Mouse (Mus musculus) kidney, embryonic 16.5 days (tissue): ENCODE measurements around the gene Katnal1. TPM values are rescaled to one million over a fixed set of nuclear protein-coding genes. Genes with fewer than 3 reads are reported as not detected.

Source experiments
- ATAC-seq: fragments of 200-750 bp; cut with Nextera tagmentation; 2 replicates; pipeline ENCODE4 v1.8.0; 2017; ENCODE audit warnings: moderate TSS enrichment; ENCODE audit not compliant: low FRiP score, low TSS enrichment
- H3K27ac ChIP-seq: fragments of 300-500 bp; sonication (generic); 2 replicates; pipeline ENCODE4 v1.5.1; 2014; ENCODE audit warnings: low read length
- H3K27me3 ChIP-seq: fragments of 300-500 bp; sonication (generic); 2 replicates; pipeline ENCODE4 v1.6.1; 2014; ENCODE audit warnings: low read length, control low read depth, mixed read lengths; ENCODE audit not compliant: insufficient read depth
- H3K36me3 ChIP-seq: fragments of 300-500 bp; sonication (generic); 2 replicates; pipeline ENCODE4 v1.6.1; 2014; ENCODE audit warnings: low read length, control low read depth, mixed read lengths; ENCODE audit not compliant: insufficient read depth
- H3K4me1 ChIP-seq: fragments of 300-500 bp; sonication (generic); 2 replicates; pipeline ENCODE4 v1.6.1; 2014; ENCODE audit warnings: low read length, control low read depth, mixed read lengths; ENCODE audit not compliant: insufficient read depth
- H3K4me2 ChIP-seq: fragments of 300-500 bp; sonication (generic); replicated peaks from 2 replicates; pipeline ENCODE4 v1.6.1; 2014; ENCODE audit warnings: low read depth, low read length
- H3K4me3 ChIP-seq: fragments of 300-500 bp; sonication (generic); 2 replicates; pipeline ENCODE4 v1.5.1; 2014; ENCODE audit warnings: mild to moderate bottlenecking, low read length
- H3K9ac ChIP-seq: fragments of 300-500 bp; sonication (generic); replicated peaks from 2 replicates; pipeline ENCODE4 v1.6.1; 2014; ENCODE audit warnings: low read length
- H3K9me3 ChIP-seq: fragments of 300-500 bp; sonication (generic); 2 replicates; pipeline ENCODE4 v1.6.1; 2016; ENCODE audit warnings: low read length, control low read depth
- WGBS: fragments of 180-500 bp; shearing (Covaris S2); extraction: QIAGEN DNeasy Blood & Tissue Kit; methylation state at CpG from one replicate; pipeline ENCODE4 v1.1.7; 2014; 5-methylcytosine and 5-hydroxymethylcytosine counted together
- polyA plus RNA-seq: library from polyadenylated mRNA; unstranded; fragments of >200 nt; fragmentation: Nextera tagmentation; extraction: Ambion mirVana; gene quantifications from 2 replicates; pipeline ENCODE4 v1.2.1, GENCODE M21; 2015

Katnal1 gene
- polyA plus RNA-seq, 1 experiment from 2014 or later = 10.0 TPM

- whole genome bisulfite sequencing = 65% methylated on average over 8 of the region's 8 CpGs
- H3K4me2 ChIP-seq = no peak overlapping the region
- H3K9ac ChIP-seq = no peak overlapping the region
Observed at GRCm38 (mm10) chr5:148855047-148855446, 74.1 kb downstream of the Katnal1 start.

GRCm38 (mm10) chr5:148854166-148854565 is 75.0 kb downstream of the Katnal1 start:
- no peak for ATAC-seq
- no peaks in the 10 kb centered on the region for H3K27me3 ChIP-seq
- no peaks in the 10 kb centered on the region for H3K4me1 ChIP-seq
- no peak overlapping the region for H3K4me3 ChIP-seq
- no peak overlapping the region for H3K27ac ChIP-seq
- no peaks in the 10 kb centered on the region for H3K36me3 ChIP-seq
- no peak overlapping the region for H3K4me2 ChIP-seq
- 36% methylated on average over 5 of the region's 5 CpGs for WGBS
- no peaks in the 10 kb centered on the region for H3K9me3 ChIP-seq
- no peak overlapping the region for H3K9ac ChIP-seq

More at GRCm38 (mm10) chr5:148855047-148855446, 74.1 kb downstream of the Katnal1 start:
- Histone ChIP-seq H3K9me3 (no peaks in the 10 kb centered on the region), H3K4me1 (no peaks in the 10 kb centered on the region), H3K27ac (no peak overlapping the region), H3K27me3 (no peaks in the 10 kb centered on the region), H3K4me3 (no peak overlapping the region), H3K36me3 (no peaks in the 10 kb centered on the region)
- no peak for ATAC-seq

GRCm38 (mm10) chr5:148849516-148849915 is 79.6 kb downstream of the Katnal1 start:
- Histone ChIP-seq H3K27me3 (no peaks in the 10 kb centered on the region), H3K27ac (no peak overlapping the region), H3K4me3 (no peak overlapping the region), H3K9ac (no peak overlapping the region), H3K36me3 (no peaks in the 10 kb centered on the region), H3K9me3 (peaks cover 4% of the 10 kb centered on the region; the same call in 1 of the 2 replicates), H3K4me1 (0 out of 2 replicates have a peak, but pooled peaks cover 2% of the 10 kb centered on the region), H3K4me2 (no peak overlapping the region)
- ATAC-seq = no peak
- WGBS = 87% methylated on average over 6 of the region's 6 CpGs

GRCm38 (mm10) chr5:148847032-148847431 is 82.1 kb downstream of the Katnal1 start:
- H3K9me3 ChIP-seq = peaks cover 4% of the 10 kb centered on the region; the same call in 1 of the 2 replicates
- H3K9ac ChIP-seq = no peak overlapping the region
- H3K4me2 ChIP-seq = no peak overlapping the region
- no peak overlapping the region for H3K4me3 ChIP-seq
- H3K27ac ChIP-seq = no peak overlapping the region
- no peak for ATAC-seq
- 0 out of 2 replicates have a peak, but pooled peaks cover 2% of the 10 kb centered on the region for H3K4me1 ChIP-seq
- H3K27me3 ChIP-seq = no peaks in the 10 kb centered on the region
- H3K36me3 ChIP-seq = no peaks in the 10 kb centered on the region
- 97% methylated on average over 5 of the region's 5 CpGs for WGBS

- peaks cover 6% of the 10 kb centered on the region; the same call in 1 of the 2 replicates for H3K27me3 ChIP-seq
- WGBS = 45% methylated on average over 8 of the region's 8 CpGs
Observed at GRCm38 (mm10) chr5:148837069-148837468, 92.1 kb downstream of the Katnal1 start.

GRCm38 (mm10) chr5:148831596-148832257 is 97.4 kb downstream of the Katnal1 start:
- Histone ChIP-seq H3K9ac (peak overlapping the region; percentile 41; the same call in 1 of the 2 replicates), H3K36me3 (no peaks in the 10 kb centered on the region), H3K27me3 (peaks cover 13% of the 10 kb centered on the region; the same call in 1 of the 2 replicates), H3K4me1 (peaks cover 6% of the 10 kb centered on the region; the same call in 1 of the 2 replicates), H3K4me3 (peak overlapping the region; percentile 33), H3K9me3 (peaks cover 6% of the 10 kb centered on the region), H3K27ac (no peak overlapping the region), H3K4me2 (peak overlapping the region; percentile 48)
- ATAC-seq = peak; percentile 77; the same call in 1 of the 2 replicates
- 7% methylated on average over 23 of the region's 23 CpGs for WGBS

More at GRCm38 (mm10) chr5:148837069-148837468, 92.1 kb downstream of the Katnal1 start:
- no peaks in the 10 kb centered on the region for H3K36me3 ChIP-seq
- H3K9me3 ChIP-seq = no peaks in the 10 kb centered on the region
- H3K27ac ChIP-seq = no peak overlapping the region
- no peak for ATAC-seq
- no peak overlapping the region for H3K4me3 ChIP-seq
- H3K4me2 ChIP-seq = no peak overlapping the region
- no peaks in the 10 kb centered on the region; the same call in 1 of the 2 replicates for H3K4me1 ChIP-seq
- H3K9ac ChIP-seq = no peak overlapping the region

GRCm38 (mm10) chr5:148831141-148831547 is 98.0 kb downstream of the Katnal1 start:
- H3K9me3 ChIP-seq = peaks cover 6% of the 10 kb centered on the region
- peak overlapping the region; percentile 41; the same call in 1 of the 2 replicates for H3K9ac ChIP-seq
- H3K27ac ChIP-seq = no peak overlapping the region
- H3K4me2 ChIP-seq = peak overlapping the region; percentile 48
- 21% methylated on average over 9 of the region's 9 CpGs for WGBS
- H3K27me3 ChIP-seq = peaks cover 13% of the 10 kb centered on the region; the same call in 1 of the 2 replicates
- no peak for ATAC-seq
- peaks cover 6% of the 10 kb centered on the region; the same call in 1 of the 2 replicates for H3K4me1 ChIP-seq
- H3K4me3 ChIP-seq = peak overlapping the region; percentile 33
- no peaks in the 10 kb centered on the region for H3K36me3 ChIP-seq

GRCm38 (mm10) chr5:148825732-148826131 is 103.4 kb downstream of the Katnal1 start:
- peaks cover 17% of the 10 kb centered on the region for H3K27me3 ChIP-seq
- H3K4me1 ChIP-seq = peaks cover 9% of the 10 kb centered on the region
- no peak overlapping the region for H3K4me2 ChIP-seq
- 45% methylated on average over 7 of the region's 7 CpGs for WGBS
- H3K4me3 ChIP-seq = no peak overlapping the region
- peaks cover 6% of the 10 kb centered on the region for H3K9me3 ChIP-seq
- H3K36me3 ChIP-seq = no peaks in the 10 kb centered on the region
- no peak overlapping the region for H3K27ac ChIP-seq
- H3K9ac ChIP-seq = no peak overlapping the region
- peak; percentile 57; the same call in 1 of the 2 replicates for ATAC-seq

- peaks cover 36% of the 10 kb centered on the region for H3K4me1 ChIP-seq
- no peak for ATAC-seq
- no peak overlapping the region for H3K27ac ChIP-seq
- no peak overlapping the region for H3K4me2 ChIP-seq
- no peak overlapping the region for H3K9ac ChIP-seq
- H3K9me3 ChIP-seq = peaks cover under 1% of the 10 kb centered on the region; the same call in 1 of the 2 replicates
- 89% methylated on average over 13 of the region's 13 CpGs for WGBS
- no peaks in the 10 kb centered on the region for H3K36me3 ChIP-seq
- H3K4me3 ChIP-seq = no peak overlapping the region
- peaks cover 16% of the 10 kb centered on the region for H3K27me3 ChIP-seq
Observed at GRCm38 (mm10) chr5:148822772-148823171, 106.3 kb downstream of the Katnal1 start.
